Mouse (Mus musculus) urinary bladder, postnatal 4 days (tissue): ENCODE measurements at regions not wholly inside any gene's neighbourhood (a gene's known extent, or its start where the extent isn't known, plus 50 kb on each side); places are given as distances from the start of the nearest gene placed in this dataset.

Source experiments
- DNase-seq, 2 experiments: peaks; one replicate each; pipeline ENCODE4 v3.0.0; 2021 to 2022; ENCODE audit warnings: low spot score in 2 of 2

DNA sequence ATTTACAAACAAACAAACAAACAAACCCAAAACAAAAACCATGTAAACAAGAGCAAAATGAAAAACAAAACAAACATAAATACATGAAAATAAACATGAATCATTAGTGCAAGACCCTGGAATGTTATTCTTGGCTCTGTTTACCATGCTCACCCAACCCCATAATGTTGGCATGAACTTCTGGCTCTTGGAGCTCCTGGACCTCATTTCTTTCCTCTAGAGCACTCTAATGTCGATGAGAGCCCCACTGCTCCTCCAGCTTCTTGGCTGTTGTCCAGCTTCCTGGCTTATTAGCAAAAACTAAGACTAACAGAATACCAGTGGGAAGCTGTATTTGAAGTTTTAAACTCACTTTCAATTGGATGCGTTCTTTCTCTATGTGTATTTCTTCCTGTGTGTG lies 81.3 kb upstream of the Gm21830 start:
- peak in 1 of 2 experiments; percentile 58 for DNase-seq

DNA sequence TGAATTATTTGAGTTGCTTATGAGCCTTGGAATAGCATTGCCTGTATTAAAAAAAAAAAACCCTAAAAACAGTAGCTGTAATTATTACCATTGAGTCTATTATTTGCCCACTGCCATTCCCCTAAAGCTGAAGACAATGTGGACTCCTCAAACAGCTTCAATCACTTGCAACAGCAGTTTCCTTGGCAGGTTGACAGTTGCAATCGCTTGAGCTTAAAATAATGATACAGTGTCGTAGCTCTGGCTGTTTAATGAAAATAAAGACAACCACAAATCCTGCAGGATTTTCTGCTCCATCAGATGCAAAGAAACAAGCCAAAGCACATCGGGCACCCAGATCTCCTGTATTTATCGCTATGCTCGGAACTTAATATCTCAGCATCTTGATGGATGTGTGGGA lies 68.8 kb upstream of the Gm21830 start:
- no peak for DNase-seq
